Mouse (Mus musculus) lung, embryonic 14.5 days (tissue): ENCODE results near the gene Cnot8. TPM values are rescaled to one million over a fixed set of nuclear protein-coding genes. Genes with fewer than 3 reads are reported as not detected.

ENCODE experiments used
- ATAC-seq: fragments of 200-750 bp; cut with Nextera tagmentation; 2 replicates; pipeline ENCODE4 v1.8.0; 2017; ENCODE audit warnings: mild to moderate bottlenecking, moderate TSS enrichment, moderate library complexity; ENCODE audit not compliant: insufficient read depth
- DNase-seq: peaks from one replicate; pipeline ENCODE4 v3.0.0-alpha.2; 2015
- H3K27ac ChIP-seq: fragments of 300-500 bp; sonication (generic); 2 replicates; pipeline ENCODE4 v1.5.1; 2014; ENCODE audit warnings: low read depth, mild to moderate bottlenecking, moderate library complexity
- H3K27me3 ChIP-seq: fragments of 300-500 bp; sonication (generic); 2 replicates; pipeline ENCODE4 v1.6.1; 2014; ENCODE audit warnings: low read length, control low read depth; ENCODE audit not compliant: insufficient read depth
- H3K36me3 ChIP-seq: fragments of 300-500 bp; sonication (generic); 2 replicates; pipeline ENCODE4 v1.6.1; 2014; ENCODE audit warnings: control low read depth; ENCODE audit not compliant: insufficient read depth
- H3K4me1 ChIP-seq: fragments of 300-500 bp; sonication (generic); 2 replicates; pipeline ENCODE4 v1.6.1; 2014; ENCODE audit warnings: antibody characterized with exemption, control low read depth; ENCODE audit not compliant: insufficient read depth
- H3K4me2 ChIP-seq: fragments of 300-500 bp; sonication (generic); 2 replicates; pipeline ENCODE4 v1.6.1; 2014; ENCODE audit warnings: mild to moderate bottlenecking
- H3K4me3 ChIP-seq: fragments of 300-500 bp; sonication (generic); 2 replicates; pipeline ENCODE4 v1.5.1; 2014; ENCODE audit warnings: low read depth, low read length
- H3K9ac ChIP-seq: fragments of 300-500 bp; sonication (generic); 2 replicates; pipeline ENCODE4 v1.6.1; 2014
- H3K9me3 ChIP-seq: fragments of 300-500 bp; sonication (generic); 2 replicates; pipeline ENCODE4 v1.6.1; 2016; ENCODE audit warnings: low read depth, low read length, control low read depth
- CTCF ChIP-seq: IDR thresholded peaks from 2 replicates; pipeline ENCODE4 v1.5.1; 2016; ENCODE audit warnings: antibody characterized with exemption, low read depth
- WGBS: fragments of 180-500 bp; shearing (Covaris S2); extraction: QIAGEN DNeasy Blood & Tissue Kit; methylation state at CpG from one replicate; pipeline ENCODE4 v1.1.7; 2014; 5-methylcytosine and 5-hydroxymethylcytosine counted together
- polyA plus RNA-seq: library from polyadenylated mRNA; unstranded; fragments of >200 nt; fragmentation: Nextera tagmentation; extraction: Ambion mirVana; gene quantifications from 2 replicates; pipeline ENCODE4 v1.2.1, GENCODE M21; 2014

The Cnot8 gene
- polyA plus RNA-seq, 1 experiment from 2014 or later = 86.8 TPM

DNA sequence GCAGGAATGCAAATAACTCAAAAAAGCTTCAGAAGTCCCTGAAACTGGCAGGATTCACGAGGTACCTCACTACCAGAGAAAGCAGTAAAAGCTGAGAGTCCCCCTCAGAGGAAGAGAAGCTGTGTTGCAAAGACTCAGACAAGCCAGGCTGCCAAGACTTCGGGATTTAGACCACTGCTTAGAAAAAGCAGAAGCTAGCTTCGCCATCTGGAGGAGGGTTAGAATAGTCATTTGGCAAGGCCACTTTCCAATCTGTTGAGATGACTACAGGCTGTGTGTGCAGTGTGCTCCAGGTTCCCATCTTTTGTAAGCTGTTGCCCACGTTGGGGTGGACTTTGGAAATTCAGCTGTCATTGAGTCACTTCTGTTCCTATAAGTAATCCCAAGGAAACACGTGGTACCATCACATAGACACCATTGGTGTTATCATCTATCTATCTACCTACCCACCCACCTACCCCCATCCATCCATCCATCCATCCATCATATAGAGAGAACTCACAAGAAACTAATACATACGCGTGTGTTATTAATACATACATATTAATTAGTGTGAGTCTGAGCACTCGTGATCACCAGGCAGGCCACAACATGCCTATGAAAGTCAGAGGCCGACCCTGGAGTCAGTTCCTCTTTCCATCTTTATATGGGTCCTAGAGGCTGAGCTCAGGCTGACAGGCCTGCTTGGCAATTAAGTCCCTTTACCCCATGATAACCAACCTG, 39.9 kb downstream of the Cnot8 start:
- H3K9me3 ChIP-seq = no peaks in the 10 kb centered on the region
- H3K4me2 ChIP-seq = no peak overlapping the region
- no peaks in the 10 kb centered on the region for H3K4me1 ChIP-seq
- TF ChIP-seq CTCF = no peak
- H3K27me3 ChIP-seq = no peaks in the 10 kb centered on the region
- H3K9ac ChIP-seq = no peak overlapping the region
- H3K27ac ChIP-seq = no peak overlapping the region
- peaks cover 91% of the 10 kb centered on the region for H3K36me3 ChIP-seq
- DNase-seq = no peak
- H3K4me3 ChIP-seq = no peak overlapping the region
- 84% methylated on average over 9 of the region's 9 CpGs for WGBS
- no peak for ATAC-seq

DNA sequence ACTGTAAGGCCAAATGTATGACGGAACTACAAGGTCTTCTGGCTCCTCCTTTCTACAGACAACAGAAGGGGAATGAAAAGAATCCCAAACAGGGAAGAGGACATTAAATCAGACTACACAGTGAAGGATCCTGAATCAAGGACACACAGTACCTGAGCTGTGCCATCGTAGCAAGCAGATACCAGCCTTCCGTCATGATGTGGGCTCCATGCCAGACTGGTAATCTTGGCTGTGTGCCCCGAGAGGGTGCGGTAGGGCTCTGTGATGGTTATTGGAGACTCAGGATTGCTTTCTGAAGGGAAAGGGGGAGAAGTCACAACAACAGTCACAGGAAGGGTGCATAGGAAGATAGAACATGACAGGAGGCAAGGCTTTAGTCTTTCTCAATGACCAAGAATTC, 42.3 kb downstream of the Cnot8 start:
- 86% methylated on average over 5 of the region's 5 CpGs for WGBS
- H3K36me3 ChIP-seq = peaks cover 86% of the 10 kb centered on the region

DNA sequence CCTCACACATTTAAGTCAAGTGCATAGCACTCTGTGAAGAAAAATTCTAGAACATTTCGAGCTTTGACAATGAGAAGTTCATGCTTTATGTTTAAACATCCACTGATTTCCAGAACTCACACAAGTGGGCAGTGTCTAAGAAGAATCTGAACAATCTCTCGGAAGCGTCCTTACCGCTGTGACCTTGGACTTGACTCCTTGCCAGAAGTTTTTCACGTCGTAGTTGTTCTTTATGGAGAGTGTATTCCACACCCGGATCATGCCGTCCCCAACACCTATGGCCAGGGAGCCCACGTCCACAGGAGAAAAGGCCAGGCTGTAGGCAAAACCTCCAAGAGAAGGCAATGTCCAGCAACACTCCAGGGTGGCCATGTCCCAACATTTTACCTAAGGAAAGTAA, 51.5 kb downstream of the Cnot8 start:
- TF ChIP-seq CTCF = no peak
- Histone ChIP-seq H3K9me3 (no peaks in the 10 kb centered on the region), H3K4me3 (no peak overlapping the region), H3K27me3 (no peaks in the 10 kb centered on the region), H3K36me3 (peaks cover 72% of the 10 kb centered on the region), H3K4me1 (no peaks in the 10 kb centered on the region), H3K9ac (no peak overlapping the region), H3K4me2 (no peak overlapping the region), H3K27ac (no peak overlapping the region)
- ATAC-seq = no peak
- DNase-seq = no peak
- WGBS = 82% methylated on average over 9 of the region's 9 CpGs

More for the DNA sequence above, 42.3 kb downstream of the Cnot8 start:
- ATAC-seq (no peak), DNase-seq (no peak)
- Histone ChIP-seq H3K4me2 (no peak overlapping the region), H3K4me1 (no peaks in the 10 kb centered on the region), H3K9ac (no peak overlapping the region), H3K27me3 (no peaks in the 10 kb centered on the region), H3K27ac (no peak overlapping the region), H3K9me3 (no peaks in the 10 kb centered on the region), H3K4me3 (no peak overlapping the region)
- TF ChIP-seq CTCF = no peak

DNA sequence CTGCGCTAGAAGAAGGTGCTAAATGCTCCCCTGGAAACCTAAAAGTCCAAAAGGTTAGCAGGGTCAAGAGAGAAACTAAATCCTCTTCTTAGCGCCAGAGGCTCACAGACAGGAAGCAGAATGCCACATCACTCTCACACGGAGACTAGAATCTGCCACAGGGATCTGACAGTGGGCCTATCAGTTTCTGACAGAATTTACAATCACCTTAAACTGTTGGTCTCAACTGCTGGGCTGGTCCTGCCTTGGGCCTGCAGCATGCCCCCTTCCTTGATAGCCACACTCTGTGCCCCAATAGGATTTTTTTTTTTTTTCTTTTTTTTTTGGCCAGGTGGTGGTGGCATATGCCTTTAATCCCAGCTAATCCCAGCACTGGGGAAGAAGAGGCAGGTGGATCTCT, 52.9 kb downstream of the Cnot8 start:
- Histone ChIP-seq H3K4me3 (no peak overlapping the region), H3K27me3 (no peaks in the 10 kb centered on the region), H3K36me3 (peaks cover 76% of the 10 kb centered on the region), H3K4me2 (no peak overlapping the region), H3K9ac (no peak overlapping the region), H3K27ac (no peak overlapping the region), H3K9me3 (no peaks in the 10 kb centered on the region), H3K4me1 (no peaks in the 10 kb centered on the region)
- ATAC-seq (no peak), DNase-seq (no peak)
- 73% methylated on average over 3 of the region's 3 CpGs for whole genome bisulfite sequencing
- no peak for TF ChIP-seq CTCF

DNA sequence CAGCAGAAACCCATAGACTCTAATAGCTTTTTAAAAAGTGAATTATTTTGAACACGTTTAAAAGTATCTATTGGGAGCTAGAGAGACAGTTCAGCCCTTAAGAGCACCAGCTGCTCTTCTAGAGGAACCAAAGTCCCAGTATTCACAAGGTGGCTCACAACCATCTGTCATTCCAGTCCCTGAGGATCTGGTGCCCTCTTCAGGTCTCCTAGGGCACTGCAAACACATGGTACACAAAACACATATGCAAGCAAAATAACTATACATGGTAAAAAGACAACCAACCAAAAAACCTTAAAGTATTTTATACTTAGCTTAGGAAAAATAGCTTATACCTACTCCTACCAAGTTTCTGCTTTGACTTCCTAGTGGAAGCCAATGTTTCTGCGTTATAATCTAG, 61.1 kb downstream of the Cnot8 start:
- peaks cover 58% of the 10 kb centered on the region for H3K36me3 ChIP-seq
- DNase-seq (no peak), ATAC-seq (no peak)
- no peak overlapping the region for H3K4me3 ChIP-seq
- TF ChIP-seq CTCF = peak; percentile 22; the same call in 1 of the 2 replicates
- peaks cover 4% of the 10 kb centered on the region for H3K4me1 ChIP-seq
- H3K9me3 ChIP-seq = no peaks in the 10 kb centered on the region
- WGBS = 91% methylated on average over 2 of the region's 2 CpGs
- no peaks in the 10 kb centered on the region for H3K27me3 ChIP-seq
- H3K4me2 ChIP-seq = no peak overlapping the region
- no peak overlapping the region for H3K9ac ChIP-seq
- no peak overlapping the region for H3K27ac ChIP-seq

DNA sequence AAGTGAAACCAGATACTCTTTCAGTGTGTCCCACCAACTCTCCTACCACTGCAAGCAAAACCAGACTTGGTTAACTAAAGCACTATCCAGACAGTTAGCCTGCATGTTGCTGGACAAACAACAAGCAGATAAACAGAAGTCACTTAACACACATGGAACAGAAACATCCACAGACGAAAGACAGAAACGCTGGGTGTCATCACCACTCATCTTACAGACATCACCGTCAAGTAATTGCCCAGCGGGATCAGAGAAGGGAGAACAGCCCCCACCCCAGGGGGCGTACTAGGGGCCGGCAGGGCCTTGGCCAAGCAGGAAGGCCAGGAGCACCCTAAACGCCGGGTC, 63.8 kb downstream of the Cnot8 start:
- H3K9me3 ChIP-seq = no peaks in the 10 kb centered on the region
- ATAC-seq = no peak
- 0% methylated on average over 8 of the region's 8 CpGs for WGBS

More for the DNA sequence above, 63.8 kb downstream of the Cnot8 start:
- peak overlapping the region; percentile 79 for H3K9ac ChIP-seq
- TF ChIP-seq CTCF = no peak
- peak overlapping the region; percentile 93 for H3K4me3 ChIP-seq
- DNase-seq = no peak
- H3K4me2 ChIP-seq = peak overlapping the region; percentile 75
- peaks cover 4% of the 10 kb centered on the region for H3K4me1 ChIP-seq
- peaks cover 35% of the 10 kb centered on the region for H3K36me3 ChIP-seq
- H3K27me3 ChIP-seq = no peaks in the 10 kb centered on the region
- H3K27ac ChIP-seq = no peak overlapping the region

Other genes starting within 250 kb of the Cnot8 start
- 24.7 and 26.9 TPM in 2 replicates for gene Larp1, start 95.1 kb upstream of the Cnot8 start, polyA plus RNA-seq
- not detected in 2 replicates for gene Gm12248, start 11.0 kb upstream of the Cnot8 start, polyA plus RNA-seq
- 26.9 and 27.6 TPM in 2 replicates for gene Gemin5, start 64.4 kb downstream of the Cnot8 start, polyA plus RNA-seq
- 115 and 128 TPM in 2 replicates for gene Mrpl22, start 67.5 kb downstream of the Cnot8 start, polyA plus RNA-seq
- 3.7 and 4.3 TPM in 2 replicates for gene Igtp, start 95.4 kb downstream of the Cnot8 start, polyA plus RNA-seq
- 1.8 and 1.9 TPM in 2 replicates for gene Irgm2, start 95.5 kb downstream of the Cnot8 start, polyA plus RNA-seq
- not detected in 2 replicates for gene 4930438A08Rik, start 170.6 kb downstream of the Cnot8 start, polyA plus RNA-seq
- gene Zfp692, start 202.9 kb downstream of the Cnot8 start, polyA plus RNA-seq = 13.9 and 15.2 TPM in 2 replicates
- 31.3 and 39.1 TPM in 2 replicates for gene Zfp672, start 226.2 kb downstream of the Cnot8 start, polyA plus RNA-seq
- 26.3 and 26.4 TPM in 2 replicates for gene Sh3bp5l, start 226.6 kb downstream of the Cnot8 start, polyA plus RNA-seq